9 mouse cellular contexts compared by ENCODE assay signal in the genomic region with DNA sequence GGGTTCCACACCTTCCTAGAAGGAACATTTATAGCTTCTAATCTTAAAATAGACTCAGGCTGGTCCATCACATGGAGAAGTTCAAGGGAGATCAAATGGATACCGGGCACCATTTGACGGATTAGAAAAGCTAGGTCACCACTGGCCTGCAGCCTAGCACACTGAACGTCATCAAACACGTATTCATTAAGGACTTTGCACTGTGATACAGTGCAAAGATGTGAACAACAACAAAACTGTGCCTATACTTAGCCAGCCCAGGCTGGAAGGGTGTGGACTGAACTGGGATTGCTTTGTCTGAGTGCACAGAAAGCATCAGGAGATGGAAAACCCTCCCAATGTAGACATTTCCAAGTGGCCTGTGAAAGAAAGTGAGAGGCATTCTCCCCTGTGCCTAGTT. TPM values are rescaled to one million over a fixed set of nuclear protein-coding genes. Genes with fewer than 3 reads are reported as not detected.
DNase-seq lines count a peak whose midpoint lies in the region; ATAC-seq and TF ChIP-seq lines count a peak whose summit lies in the region.
"Had no signal": no experiment of that assay in that cellular context is flagged by ENCODE, and none has a peak within 500 bp of the region (broad histone marks: within the 10 kb centered on the region; RNA-seq: fewer than 3 reads in every experiment).

No protein-coding gene starts in this region.

- H3K9me3 ChIP-seq in embryonic facial prominence, embryonic 10.5 days: no peaks in the 10 kb centered on the region
- H3K9me3 ChIP-seq in hindbrain, embryonic 13.5 days: no peaks in the 10 kb centered on the region
- H3K9me3 ChIP-seq in midbrain, embryonic 16.5 days (replicated peaks; ENCODE audit: control insufficient read depth, low read length, poor library complexity, severe bottlenecking): no peaks in the 10 kb centered on the region

- H3K27ac ChIP-seq in kidney, adult 2 months (ENCODE audit: insufficient read depth, low read depth, low read length): peak overlapping the region; percentile 99
- H3K27ac ChIP-seq in embryonic facial prominence, embryonic 10.5 days (replicated peaks): peak overlapping the region; percentile 93
- H3K27ac ChIP-seq in hindbrain, embryonic 13.5 days: peak overlapping the region; percentile 93
- peak overlapping the region; percentile 98 for H3K27ac ChIP-seq in midbrain, embryonic 16.5 days (ENCODE audit: low read length)

- WGBS in kidney, adult 2 months: 54% methylated on average over 4 of the region's 4 CpGs
- 89% methylated on average over 4 of the region's 4 CpGs for WGBS in embryonic facial prominence, embryonic 10.5 days
- WGBS in hindbrain, embryonic 13.5 days: 80% methylated on average over 4 of the region's 4 CpGs
- WGBS in midbrain, embryonic 16.5 days: 62% methylated on average over 4 of the region's 4 CpGs

- no peak for TF ChIP-seq POLR2A in kidney, adult 2 months (IDR thresholded peaks at IDR 0.05; ENCODE audit: low read depth, low read length)

- TF ChIP-seq CTCF in kidney, adult 2 months (conservative IDR thresholded peaks at IDR 0.05; ENCODE audit: insufficient read depth, insufficient read length, low read depth, low read length): no peak

- peak overlapping the region; percentile 53 for H3K4me2 ChIP-seq in hindbrain, embryonic 13.5 days
- H3K4me2 ChIP-seq in midbrain, embryonic 16.5 days (ENCODE audit: low read length): peak overlapping the region; percentile 74

- H3K9ac ChIP-seq in hindbrain, embryonic 13.5 days: peak overlapping the region; percentile 67
- H3K9ac ChIP-seq in midbrain, embryonic 16.5 days (ENCODE audit: low read depth, low read length): peak overlapping the region; percentile 78

- peak; percentile 20 for DNase-seq in kidney, adult 2 months
- DNase-seq in kidney, adult 8-10 months: no peak
- DNase-seq in embryonic facial prominence, embryonic 10.5 days (ENCODE audit: low spot score): no peak
- DNase-seq in adrenal gland, postnatal 36 days: no peak
- DNase-seq in kidney, postnatal 25 days: no peak
- no peak for DNase-seq in layer of hippocampus, postnatal 14 days (ENCODE audit: low spot score in 2 of 2)

- peak overlapping the region; percentile 64; the same call in 1 of the 2 replicates for H3K4me3 ChIP-seq in kidney, adult 2 months (ENCODE audit: insufficient read depth, low read depth, low read length)
- peak overlapping the region; percentile 63 for H3K4me3 ChIP-seq in embryonic facial prominence, embryonic 10.5 days
- H3K4me3 ChIP-seq in hindbrain, embryonic 13.5 days: peak overlapping the region; percentile 45
- peak overlapping the region; percentile 56 for H3K4me3 ChIP-seq in midbrain, embryonic 16.5 days (ENCODE audit: low read depth, low read length)

- peaks cover 13% of the 10 kb centered on the region for H3K4me1 ChIP-seq in kidney, adult 2 months (ENCODE audit: control insufficient read depth, insufficient read depth, low read length)
- peaks cover 19% of the 10 kb centered on the region for H3K4me1 ChIP-seq in embryonic facial prominence, embryonic 10.5 days
- peaks cover 24% of the 10 kb centered on the region for H3K4me1 ChIP-seq in hindbrain, embryonic 13.5 days (replicated peaks)
- H3K4me1 ChIP-seq in midbrain, embryonic 16.5 days (ENCODE audit: control insufficient read depth, insufficient read depth, low read length): peaks cover 15% of the 10 kb centered on the region

- H3K36me3 ChIP-seq in kidney, adult 2 months (ENCODE audit: control insufficient read depth, insufficient read depth, low read length): no peaks in the 10 kb centered on the region
- H3K36me3 ChIP-seq in embryonic facial prominence, embryonic 10.5 days (replicated peaks): peaks cover 17% of the 10 kb centered on the region
- peaks cover 20% of the 10 kb centered on the region for H3K36me3 ChIP-seq in hindbrain, embryonic 13.5 days
- H3K36me3 ChIP-seq in midbrain, embryonic 16.5 days (ENCODE audit: control insufficient read depth, insufficient read depth, low read length): no peaks in the 10 kb centered on the region

- peak; percentile 4; the same call in 1 of the 2 replicates for ATAC-seq in hindbrain, embryonic 13.5 days (ENCODE audit: low FRiP score)
- ATAC-seq in midbrain, embryonic 16.5 days: peak; percentile 16

- H3K27me3 ChIP-seq in kidney, adult 2 months (replicated peaks; ENCODE audit: control insufficient read depth, insufficient read depth, low read length): no peaks in the 10 kb centered on the region
- no peaks in the 10 kb centered on the region for H3K27me3 ChIP-seq in embryonic facial prominence, embryonic 10.5 days (replicated peaks; ENCODE audit: low read depth, poor library complexity, severe bottlenecking)
- H3K27me3 ChIP-seq in hindbrain, embryonic 13.5 days: peaks cover 4% of the 10 kb centered on the region; the same call in 1 of the 2 replicates
- no peaks in the 10 kb centered on the region for H3K27me3 ChIP-seq in midbrain, embryonic 16.5 days (ENCODE audit: control insufficient read depth, insufficient read depth, low read depth, low read length)

RNA-seq across cellular contexts. Expression of a gene that starts 0.8 kb away (rescaled TPM):
- 35.3 and 36.5 TPM in 2 replicates for polyA plus RNA-seq in kidney, adult 2 months (2012; rRNA removed)
- polyA plus RNA-seq in embryonic facial prominence, embryonic 10.5 days (2016; fragmentation: Nextera tagmentation; extraction: Ambion mirVana): 17.7 and 18.9 TPM in 2 replicates
- 20.8 and 22.1 TPM in 2 replicates for polyA plus RNA-seq in hindbrain, embryonic 13.5 days (2015; fragmentation: Nextera tagmentation; extraction: Ambion mirVana)
- 27.5 and 27.9 TPM in 2 replicates for polyA plus RNA-seq in midbrain, embryonic 16.5 days (2015; fragmentation: Nextera tagmentation; extraction: Ambion mirVana)
- 10 to 100 TPM; 26.0 to 49.9 TPM for total RNA-seq in adrenal gland, postnatal 36 days (2021)
- 10 to 100 TPM; 29.2 to 30.2 TPM for total RNA-seq in layer of hippocampus, postnatal 14 days (2021)

RNA-seq across cellular contexts. Expression of a gene that starts 16.4 kb away (rescaled TPM):
- polyA plus RNA-seq in kidney, adult 2 months (2012; rRNA removed): 101 and 109 TPM in 2 replicates
- polyA plus RNA-seq in embryonic facial prominence, embryonic 10.5 days (2016; fragmentation: Nextera tagmentation; extraction: Ambion mirVana): 22.7 and 24.1 TPM in 2 replicates
- polyA plus RNA-seq in hindbrain, embryonic 13.5 days (2015; fragmentation: Nextera tagmentation; extraction: Ambion mirVana): 184 and 189 TPM in 2 replicates
- polyA plus RNA-seq in midbrain, embryonic 16.5 days (2015; fragmentation: Nextera tagmentation; extraction: Ambion mirVana): 302 and 362 TPM in 2 replicates
- 10 to 100 TPM; 61.8 to 63.3 TPM for total RNA-seq in adrenal gland, postnatal 36 days (2021)
- 100 to 1,000 TPM; 522 to 523 TPM for total RNA-seq in layer of hippocampus, postnatal 14 days (2021)

RNA-seq across cellular contexts. Expression of a gene that starts 18.8 kb away (rescaled TPM):
- 87.9 and 89.2 TPM in 2 replicates for polyA plus RNA-seq in kidney, adult 2 months (2012; rRNA removed)
- 2.5 and 3.0 TPM in 2 replicates for polyA plus RNA-seq in embryonic facial prominence, embryonic 10.5 days (2016; fragmentation: Nextera tagmentation; extraction: Ambion mirVana)
- polyA plus RNA-seq in hindbrain, embryonic 13.5 days (2015; fragmentation: Nextera tagmentation; extraction: Ambion mirVana): 5.2 and 6.0 TPM in 2 replicates
- 5.3 and 5.7 TPM in 2 replicates for polyA plus RNA-seq in midbrain, embryonic 16.5 days (2015; fragmentation: Nextera tagmentation; extraction: Ambion mirVana)
- 10 to 100 TPM; 52.7 to 77.5 TPM for total RNA-seq in adrenal gland, postnatal 36 days (2021)
- 10 to 100 TPM; 14.9 to 23.3 TPM for total RNA-seq in layer of hippocampus, postnatal 14 days (2021)

RNA-seq across cellular contexts. Expression of a gene that starts 35.6 kb away (rescaled TPM):
- polyA plus RNA-seq in kidney, adult 2 months (2012; rRNA removed): not detected in 2 replicates
- not detected in 2 replicates for polyA plus RNA-seq in embryonic facial prominence, embryonic 10.5 days (2016; fragmentation: Nextera tagmentation; extraction: Ambion mirVana)
- 0.56 TPM in 1 of 2 replicates, not detected in the other for polyA plus RNA-seq in hindbrain, embryonic 13.5 days (2015; fragmentation: Nextera tagmentation; extraction: Ambion mirVana)
- not detected in 2 replicates for polyA plus RNA-seq in midbrain, embryonic 16.5 days (2015; fragmentation: Nextera tagmentation; extraction: Ambion mirVana)
- not detected for total RNA-seq in adrenal gland, postnatal 36 days (2021)
- not detected for total RNA-seq in layer of hippocampus, postnatal 14 days (2021)
- total RNA-seq: layer of hippocampus, postnatal 10 days had no signal

RNA-seq across cellular contexts. Expression of a gene that starts 39.9 kb away (rescaled TPM):
- polyA plus RNA-seq in kidney, adult 2 months (2012; rRNA removed): 49.2 and 73.1 TPM in 2 replicates
- 50.7 and 56.2 TPM in 2 replicates for polyA plus RNA-seq in embryonic facial prominence, embryonic 10.5 days (2016; fragmentation: Nextera tagmentation; extraction: Ambion mirVana)
- polyA plus RNA-seq in hindbrain, embryonic 13.5 days (2015; fragmentation: Nextera tagmentation; extraction: Ambion mirVana): 39.3 and 41.8 TPM in 2 replicates
- 48.2 and 48.8 TPM in 2 replicates for polyA plus RNA-seq in midbrain, embryonic 16.5 days (2015; fragmentation: Nextera tagmentation; extraction: Ambion mirVana)
- 10 to 100 TPM; 48.5 to 50.5 TPM for total RNA-seq in adrenal gland, postnatal 36 days (2021)
- total RNA-seq in layer of hippocampus, postnatal 14 days (2021): 10 to 100 TPM; 29.3 to 38.4 TPM

Comparison
In these comparisons a context has a peak if more than half of its experiments do, and no peak if none do; other contexts are left out.
1. RNA of a gene that starts 18.8 kb away (polyA plus RNA-seq): 87.9 to 89.2 TPM in kidney, adult 2 months; 5.2 to 6.0 TPM in hindbrain, embryonic 13.5 days, 5.3 to 5.7 TPM in midbrain, embryonic 16.5 days and 2.5 to 3.0 TPM in embryonic facial prominence, embryonic 10.5 days; every median in the first group is over 10 times any median in the second.
2. Peak in every context shown above with its lines, with median percentiles within 50 percentile points of each other: H3K27ac ChIP-seq and H3K4me3 ChIP-seq.